Mouse (Mus musculus) midbrain, embryonic 12.5 days (tissue): ENCODE measurements around the gene Rab7. TPM values are rescaled to one million over a fixed set of nuclear protein-coding genes. Genes with fewer than 3 reads are reported as not detected.

Source experiments
- microRNA-seq: library from miRNA; unstranded; fragments of <30 nt; microRNA quantifications from one replicate; pipeline ENCODE4, GENCODE M21; 2017
- polyA plus RNA-seq: library from polyadenylated mRNA; unstranded; fragments of >200 nt; fragmentation: Nextera tagmentation; extraction: Ambion mirVana; gene quantifications from 2 replicates; pipeline ENCODE4 v1.2.1, GENCODE M21; 2016

The Rab7 gene
- polyA plus RNA-seq, 1 experiment from 2014 or later: 209 TPM

Small RNA genes within 50 kb of the gene (microRNA-seq; reads per million reads assigned to microRNA genes)
- 3.7 reads per million, percentile 12 among the genes with 10 or more reads in this experiment for gene Gm47286

Other genes with a start within 250 kb of the Rab7 start
- gene Rab43, start 233.1 kb downstream of the Rab7 start, polyA plus RNA-seq: 10.6 and 11.0 TPM in 2 replicates
- gene Gm45140, start 209.5 kb downstream of the Rab7 start, polyA plus RNA-seq: 2.3 and 2.8 TPM in 2 replicates
- gene Isy1, start 206.5 kb downstream of the Rab7 start, polyA plus RNA-seq: 52.5 and 54.2 TPM in 2 replicates
- gene Cnbp, start 194.2 kb downstream of the Rab7 start, polyA plus RNA-seq: 905 and 949 TPM in 2 replicates
- 155 TPM in 2 replicates for gene Copg1, start 157.5 kb downstream of the Rab7 start, polyA plus RNA-seq
- gene Hmces, start 131.3 kb downstream of the Rab7 start, polyA plus RNA-seq: 37.2 and 42.1 TPM in 2 replicates
- 81.7 and 87.7 TPM in 2 replicates for gene H1fx, start 63.6 kb downstream of the Rab7 start, polyA plus RNA-seq
- 242 and 256 TPM in 2 replicates for gene Rpn1, start 39.2 kb upstream of the Rab7 start, polyA plus RNA-seq
- gene Gata2, start 148.6 kb upstream of the Rab7 start, polyA plus RNA-seq: 38.7 and 45.5 TPM in 2 replicates
- gene Dnajb8, start 177.0 kb upstream of the Rab7 start, polyA plus RNA-seq: not detected in 2 replicates